Mouse (Mus musculus): ENCODE measurements around the gene Ppp1r9b. TPM values are rescaled to one million over a fixed set of nuclear protein-coding genes. Genes with fewer than 3 reads are reported as not detected.

The Ppp1r9b gene
- polyA plus RNA-seq, 1 experiment, result 42.4 TPM

GRCm38 (mm10) chr11:95000548-95000947 lies 9.7 kb downstream of the Ppp1r9b start:
- Histone ChIP-seq H3K36me3 (ENCODE audit: control insufficient read depth, insufficient read depth) (peaks cover 10% of the 10 kb centered on the region), H3K79me2 (ENCODE audit: control insufficient read depth, insufficient read depth) (peaks cover 8% of the 10 kb centered on the region), H3ac (ENCODE audit: control insufficient read depth, insufficient read length) (no peak overlapping the region), H3K4me3 (no peak overlapping the region), H3K27me3 (ENCODE audit: control insufficient read depth, insufficient read depth, insufficient read length) (no peaks in the 10 kb centered on the region), H3K4me2 (ENCODE audit: low read depth) (no peak overlapping the region)
- TF ChIP-seq MAX (IDR thresholded peaks at IDR 0.05; ENCODE audit: low read depth), result no peak
- TF ChIP-seq POLR2A (IDR thresholded peaks at IDR 0.05; ENCODE audit: insufficient read length, low read depth), result no peak
- no peak for TF ChIP-seq USF1 (IDR thresholded peaks at IDR 0.05; ENCODE audit: low read depth)
- TF ChIP-seq MYOG (IDR thresholded peaks at IDR 0.05; ENCODE audit: control insufficient read depth in 1 of 3, insufficient read depth in 1 of 3, insufficient read length in 2 of 3, low read depth in 2 of 3), result no peak
- TF ChIP-seq TCF12 (IDR thresholded peaks at IDR 0.05; ENCODE audit: insufficient read depth, poor library complexity, severe bottlenecking), result no peak
- no peak for TF ChIP-seq SRF (IDR thresholded peaks at IDR 0.05; ENCODE audit: control insufficient read depth, insufficient read length, low read depth)

- Histone ChIP-seq H3K4me2 (ENCODE audit: low read depth) (no peak overlapping the region), H3K36me3 (ENCODE audit: control insufficient read depth, insufficient read depth) (peaks cover 10% of the 10 kb centered on the region), H3ac (ENCODE audit: control insufficient read depth, insufficient read length) (no peak overlapping the region), H3K27me3 (ENCODE audit: control insufficient read depth, insufficient read depth, insufficient read length) (no peaks in the 10 kb centered on the region), H3K4me3 (no peak overlapping the region), H3K79me2 (ENCODE audit: control insufficient read depth, insufficient read depth) (peaks cover 3% of the 10 kb centered on the region)
- TF ChIP-seq TCF12 (IDR thresholded peaks at IDR 0.05; ENCODE audit: insufficient read depth, poor library complexity, severe bottlenecking) (no peak), USF1 (IDR thresholded peaks at IDR 0.05; ENCODE audit: low read depth) (no peak), POLR2AphosphoS2 (IDR thresholded peaks at IDR 0.05; ENCODE audit: insufficient read length, low read depth) (peak; percentile 44), SRF (IDR thresholded peaks at IDR 0.05; ENCODE audit: control insufficient read depth, insufficient read length, low read depth) (no peak)
Observed at GRCm38 (mm10) chr11:95001058-95001457, 10.2 kb downstream of the Ppp1r9b start.

- no peaks in the 10 kb centered on the region for H3K79me2 ChIP-seq (ENCODE audit: control insufficient read depth, insufficient read depth)
- no peak for TF ChIP-seq MYOG (IDR thresholded peaks at IDR 0.05; ENCODE audit: control insufficient read depth in 1 of 3, insufficient read depth in 1 of 3, insufficient read length in 2 of 3, low read depth in 2 of 3)
- no peak for TF ChIP-seq POLR2A (IDR thresholded peaks at IDR 0.05; ENCODE audit: insufficient read length, low read depth)
- TF ChIP-seq CEBPB (IDR thresholded peaks at IDR 0.05; ENCODE audit: insufficient read depth, poor library complexity, severe bottlenecking), result no peak
- TF ChIP-seq TCF12 (IDR thresholded peaks at IDR 0.05; ENCODE audit: insufficient read depth, poor library complexity, severe bottlenecking), result no peak
- H3K36me3 ChIP-seq (ENCODE audit: control insufficient read depth, insufficient read depth), result peaks cover 5% of the 10 kb centered on the region
- no peak overlapping the region for H3K4me2 ChIP-seq (ENCODE audit: low read depth)
- no peaks in the 10 kb centered on the region for H3K27me3 ChIP-seq (ENCODE audit: control insufficient read depth, insufficient read depth, insufficient read length)
- H3K4me3 ChIP-seq, result no peak overlapping the region
- no peak overlapping the region for H3ac ChIP-seq (ENCODE audit: control insufficient read depth, insufficient read length)
Observed at GRCm38 (mm10) chr11:95001584-95002347, 10.9 kb downstream of the Ppp1r9b start.

GRCm38 (mm10) chr11:95002705-95003104 lies 11.9 kb downstream of the Ppp1r9b start:
- no peak overlapping the region for H3K4me3 ChIP-seq
- H3K4me2 ChIP-seq (ENCODE audit: low read depth), result no peak overlapping the region
- H3K36me3 ChIP-seq (ENCODE audit: control insufficient read depth, insufficient read depth), result no peaks in the 10 kb centered on the region
- H3ac ChIP-seq (ENCODE audit: control insufficient read depth, insufficient read length), result no peak overlapping the region
- H3K27me3 ChIP-seq (ENCODE audit: control insufficient read depth, insufficient read depth, insufficient read length), result no peaks in the 10 kb centered on the region
- H3K79me2 ChIP-seq (ENCODE audit: control insufficient read depth, insufficient read depth), result no peaks in the 10 kb centered on the region
- TF ChIP-seq TCF3 (IDR thresholded peaks at IDR 0.05; ENCODE audit: insufficient read length, low read depth) (no peak), CEBPB (IDR thresholded peaks at IDR 0.05; ENCODE audit: insufficient read depth, poor library complexity, severe bottlenecking) (no peak), USF1 (IDR thresholded peaks at IDR 0.05; ENCODE audit: low read depth) (no peak)

GRCm38 (mm10) chr11:95004136-95004936 lies 13.5 kb downstream of the Ppp1r9b start:
- Histone ChIP-seq H3K36me3 (ENCODE audit: control insufficient read depth, insufficient read depth) (no peaks in the 10 kb centered on the region), H3K27me3 (ENCODE audit: control insufficient read depth, insufficient read depth, insufficient read length) (no peaks in the 10 kb centered on the region)

GRCm38 (mm10) chr11:95004937-95005198 lies 14.0 kb downstream of the Ppp1r9b start:
- TF ChIP-seq USF1 (IDR thresholded peaks at IDR 0.05; ENCODE audit: low read depth), result no peak
- TF ChIP-seq MYOD1 (IDR thresholded peaks at IDR 0.05; ENCODE audit: control insufficient read depth in 1 of 3, insufficient read length in 2 of 3, low read depth in 2 of 3), result peak in 2 of 3 experiments; percentile 27 to 35
- peak in 1 of 3 experiments; percentile 12 for TF ChIP-seq MYOG (IDR thresholded peaks at IDR 0.05; ENCODE audit: control insufficient read depth in 1 of 3, insufficient read depth in 1 of 3, insufficient read length in 2 of 3, low read depth in 2 of 3)
- no peak overlapping the region for H3K4me3 ChIP-seq
- no peaks in the 10 kb centered on the region for H3K27me3 ChIP-seq (ENCODE audit: control insufficient read depth, insufficient read depth, insufficient read length)
- H3K79me2 ChIP-seq (ENCODE audit: control insufficient read depth, insufficient read depth), result no peaks in the 10 kb centered on the region
- H3K4me2 ChIP-seq (ENCODE audit: low read depth), result peak overlapping the region; percentile 61
- no peak overlapping the region for H3ac ChIP-seq (ENCODE audit: control insufficient read depth, insufficient read length)
- H3K36me3 ChIP-seq (ENCODE audit: control insufficient read depth, insufficient read depth), result no peaks in the 10 kb centered on the region

More at GRCm38 (mm10) chr11:95004136-95004936, 13.5 kb downstream of the Ppp1r9b start:
- no peak for TF ChIP-seq REST (IDR thresholded peaks at IDR 0.05; ENCODE audit: insufficient read depth, insufficient read length)
- TF ChIP-seq SRF (IDR thresholded peaks at IDR 0.05; ENCODE audit: control insufficient read depth, insufficient read length, low read depth), result no peak
- no peak for TF ChIP-seq MAX (IDR thresholded peaks at IDR 0.05; ENCODE audit: low read depth)
- TF ChIP-seq E2F4 (IDR thresholded peaks at IDR 0.05; ENCODE audit: insufficient read depth), result no peak
- no peak for TF ChIP-seq CEBPB (IDR thresholded peaks at IDR 0.05; ENCODE audit: insufficient read depth, poor library complexity, severe bottlenecking)
- peak overlapping the region; percentile 61 for H3K4me2 ChIP-seq (ENCODE audit: low read depth)
- H3K4me3 ChIP-seq, result no peak overlapping the region
- H3K79me2 ChIP-seq (ENCODE audit: control insufficient read depth, insufficient read depth), result no peaks in the 10 kb centered on the region
- H3ac ChIP-seq (ENCODE audit: control insufficient read depth, insufficient read length), result no peak overlapping the region
